Mouse (Mus musculus) C2C12 (cell line): ENCODE results near the gene Wdr25. TPM values are rescaled to one million over a fixed set of nuclear protein-coding genes. Genes with fewer than 3 reads are reported as not detected.

Source experiments
- H3K27me3 ChIP-seq: one replicate; pipeline ENCODE4 v1.6.1; 2011; ENCODE audit not compliant: control insufficient read depth, insufficient read depth, insufficient read length
- H3K36me3 ChIP-seq: one replicate; pipeline ENCODE4 v1.6.1; 2011; ENCODE audit not compliant: control insufficient read depth, insufficient read depth
- H3K4me3 ChIP-seq: one replicate; pipeline ENCODE4 v1.5.1; 2011; ENCODE audit warnings: mild to moderate bottlenecking, control low read depth; ENCODE audit not compliant: poor library complexity, insufficient read depth, severe bottlenecking
- H3K79me2 ChIP-seq: one replicate; pipeline ENCODE4 v1.6.1; 2011; ENCODE audit not compliant: control insufficient read depth, insufficient read depth
- H3K79me3 ChIP-seq: one replicate; pipeline ENCODE4 v1.6.1; 2011; ENCODE audit warnings: low read depth, control low read depth
- H3ac ChIP-seq: one replicate; pipeline ENCODE3; 2011; ENCODE audit warnings: low read depth; ENCODE audit not compliant: control insufficient read depth, insufficient read length
- CEBPB ChIP-seq: IDR thresholded peaks from one replicate; pipeline ENCODE4 v1.6.1; 2011; ENCODE audit warnings: low read depth, mild to moderate bottlenecking, control low read depth, moderate library complexity
- CTCF ChIP-seq: IDR thresholded peaks from one replicate; pipeline ENCODE4 v1.5.1; 2011; ENCODE audit not compliant: control insufficient read depth, insufficient read depth, insufficient read length
- FOSL1 ChIP-seq: IDR thresholded peaks from one replicate; pipeline ENCODE4 v1.8.0; 2011; ENCODE audit warnings: mild to moderate bottlenecking, low read length; ENCODE audit not compliant: poor library complexity, insufficient read depth, severe bottlenecking
- MAX ChIP-seq: IDR thresholded peaks from one replicate; pipeline ENCODE4 v1.6.1; 2011; ENCODE audit warnings: mild to moderate bottlenecking, control low read depth
- MYOD1 ChIP-seq: IDR thresholded peaks from one replicate; pipeline ENCODE4 v1.6.1; 2011; ENCODE audit warnings: low read depth; ENCODE audit not compliant: control insufficient read depth, insufficient read length
- MYOG ChIP-seq: IDR thresholded peaks from one replicate; pipeline ENCODE4 v1.6.1; 2011; ENCODE audit not compliant: control insufficient read depth, insufficient read length; ENCODE audit errors: extremely low read depth
- USF1 ChIP-seq: IDR thresholded peaks from one replicate; pipeline ENCODE4 v1.6.1; 2011; ENCODE audit warnings: low read depth, mild to moderate bottlenecking, control low read depth, moderate library complexity
- polyA plus RNA-seq: library from polyadenylated mRNA; unstranded; fragments of >200 nt; fragmentation: generic; extraction: Trizol; gene quantifications from one replicate; pipeline ENCODE4 v1.2.1, GENCODE M21; 2012; ENCODE audit warnings: missing spikeins

Wdr25 gene
- polyA plus RNA-seq, 1 experiment = 9.4 TPM

DNA sequence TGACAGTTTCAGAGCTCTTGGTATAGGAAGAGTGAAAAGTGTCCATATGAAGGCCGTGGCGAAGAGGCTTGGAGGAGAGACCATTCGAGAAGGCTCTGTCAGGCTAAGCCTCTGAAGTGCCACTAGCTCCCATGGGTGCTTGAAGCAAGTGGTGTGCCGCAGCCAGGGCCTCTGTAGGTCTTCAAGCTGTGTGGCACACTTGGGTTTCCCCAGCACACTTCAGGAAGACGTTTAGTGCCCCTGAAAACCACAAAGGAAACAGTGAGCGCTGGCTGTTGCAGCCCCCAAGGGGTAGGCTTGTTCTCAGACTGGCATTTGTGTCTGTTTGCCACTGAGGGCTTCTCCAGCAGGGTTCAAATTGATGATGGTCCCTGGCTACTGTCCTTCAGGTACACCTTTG lies 90.1 kb downstream of the Wdr25 start:
- no peak for TF ChIP-seq USF1
- TF ChIP-seq MYOG = no peak
- TF ChIP-seq MAX = no peak
- no peak for TF ChIP-seq CTCF
- no peak for TF ChIP-seq CEBPB
- Histone ChIP-seq H3K79me3 (no peaks in the 10 kb centered on the region), H3ac (no peak overlapping the region), H3K4me3 (no peak overlapping the region), H3K36me3 (no peaks in the 10 kb centered on the region), H3K27me3 (no peaks in the 10 kb centered on the region), H3K79me2 (no peaks in the 10 kb centered on the region)

- Histone ChIP-seq H3K27me3 (no peaks in the 10 kb centered on the region), H3ac (peak overlapping the region; percentile 26), H3K79me2 (no peaks in the 10 kb centered on the region), H3K36me3 (no peaks in the 10 kb centered on the region), H3K4me3 (no peak overlapping the region), H3K79me3 (no peaks in the 10 kb centered on the region)
- TF ChIP-seq CEBPB = no peak
- no peak for TF ChIP-seq CTCF
- no peak for TF ChIP-seq MYOG
- TF ChIP-seq MYOD1 = no peak
- TF ChIP-seq MAX = no peak
- no peak for TF ChIP-seq FOSL1
These were observed 91.0 kb downstream of the Wdr25 start for GRCm38 (mm10) chr12:108984471-108984870.

GRCm38 (mm10) chr12:108985025-108985424 lies 91.6 kb downstream of the Wdr25 start:
- Histone ChIP-seq H3ac (no peak overlapping the region), H3K79me2 (no peaks in the 10 kb centered on the region), H3K27me3 (no peaks in the 10 kb centered on the region), H3K79me3 (no peaks in the 10 kb centered on the region), H3K4me3 (no peak overlapping the region), H3K36me3 (no peaks in the 10 kb centered on the region)
- TF ChIP-seq MAX (no peak), CEBPB (no peak), USF1 (no peak), CTCF (no peak), MYOD1 (no peak), FOSL1 (no peak), MYOG (no peak)

DNA sequence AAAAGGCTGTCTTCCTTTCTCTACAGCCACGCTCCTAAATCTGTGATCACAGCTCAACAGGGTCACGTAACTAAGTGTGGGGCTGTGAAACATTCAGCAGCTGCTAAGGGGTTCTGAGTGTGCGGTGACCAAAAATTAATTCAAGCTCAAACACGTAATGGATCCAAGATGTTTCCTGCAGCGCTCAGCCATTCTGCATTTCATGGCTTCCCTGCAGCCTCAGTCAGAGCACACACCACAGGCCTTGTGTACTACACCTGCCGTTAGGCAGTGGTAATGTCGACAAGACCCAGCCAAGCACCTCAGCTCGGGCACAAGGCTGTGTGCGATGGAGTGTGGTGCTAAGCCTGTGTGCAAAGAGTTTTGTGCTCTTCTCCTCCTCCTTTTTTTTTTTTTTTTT lies 94.0 kb downstream of the Wdr25 start:
- H3ac ChIP-seq = no peak overlapping the region
- no peaks in the 10 kb centered on the region for H3K36me3 ChIP-seq
- no peaks in the 10 kb centered on the region for H3K27me3 ChIP-seq
- no peaks in the 10 kb centered on the region for H3K79me3 ChIP-seq
- H3K79me2 ChIP-seq = no peaks in the 10 kb centered on the region
- TF ChIP-seq MYOG = no peak
- TF ChIP-seq CEBPB = no peak
- H3K4me3 ChIP-seq = no peak overlapping the region

DNA sequence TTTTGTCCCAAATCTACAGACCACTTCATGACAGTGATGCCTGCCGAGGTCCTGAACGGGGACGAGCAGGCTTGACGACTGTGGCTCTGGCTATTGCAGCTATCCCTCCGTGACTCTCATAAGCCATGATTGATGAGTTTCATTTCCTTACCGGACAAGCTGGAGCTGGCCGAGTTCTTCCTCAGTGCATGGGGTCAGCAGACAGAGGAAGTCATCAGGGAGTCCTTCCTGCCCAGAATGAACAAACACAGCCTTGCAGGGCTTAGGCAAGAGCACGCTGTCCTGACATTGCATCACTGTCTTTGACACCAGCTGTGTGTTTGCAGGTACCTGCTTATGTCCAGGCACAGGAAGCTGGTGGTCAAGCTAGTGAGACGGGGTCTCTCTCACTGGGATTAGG lies 97.0 kb downstream of the Wdr25 start:
- Histone ChIP-seq H3K79me2 (no peaks in the 10 kb centered on the region), H3K79me3 (no peaks in the 10 kb centered on the region), H3K27me3 (no peaks in the 10 kb centered on the region), H3K4me3 (no peak overlapping the region), H3ac (no peak overlapping the region), H3K36me3 (no peaks in the 10 kb centered on the region)
- TF ChIP-seq MYOD1 = no peak
- no peak for TF ChIP-seq CEBPB
- no peak for TF ChIP-seq MYOG
- no peak for TF ChIP-seq FOSL1
- TF ChIP-seq MAX = no peak
- no peak for TF ChIP-seq CTCF
- TF ChIP-seq USF1 = no peak

- no peaks in the 10 kb centered on the region for H3K27me3 ChIP-seq
- H3K4me3 ChIP-seq = no peak overlapping the region
- H3K36me3 ChIP-seq = no peaks in the 10 kb centered on the region
- no peaks in the 10 kb centered on the region for H3K79me2 ChIP-seq
- no peaks in the 10 kb centered on the region for H3K79me3 ChIP-seq
- H3ac ChIP-seq = no peak overlapping the region
- no peak for TF ChIP-seq MYOD1
- TF ChIP-seq USF1 = no peak
- no peak for TF ChIP-seq MYOG
- TF ChIP-seq FOSL1 = no peak
- no peak for TF ChIP-seq CTCF
- TF ChIP-seq MAX = no peak
- no peak for TF ChIP-seq CEBPB
These were observed 99.6 kb downstream of the Wdr25 start for GRCm38 (mm10) chr12:108993046-108993445.
